Mouse (Mus musculus) liver, embryonic 14.5 days (tissue): ENCODE results near the gene Chrng. TPM values are rescaled to one million over a fixed set of nuclear protein-coding genes. Genes with fewer than 3 reads are reported as not detected.

ENCODE experiments used
- ATAC-seq: fragments of 200-750 bp; cut with Nextera tagmentation; 2 replicates; pipeline ENCODE4 v1.8.0; 2017; ENCODE audit warnings: moderate number of reproducible peaks, mild to moderate bottlenecking, moderate library complexity; ENCODE audit not compliant: insufficient read depth
- DNase-seq, 3 experiments: peaks; one replicate each; pipeline ENCODE4 v3.0.0-alpha.2; 2012 to 2013; ENCODE audit warnings: low read depth in 3 of 3, low spot score in 3 of 3
- H3K27ac ChIP-seq: fragments of 300-500 bp; sonication (generic); 2 replicates; pipeline ENCODE4 v1.5.1; 2014; ENCODE audit warnings: moderate library complexity, mild to moderate bottlenecking, control low read depth, inconsistent platforms
- H3K27me3 ChIP-seq: fragments of 300-500 bp; sonication (generic); 2 replicates; pipeline ENCODE4 v1.6.1; 2014; ENCODE audit warnings: mild to moderate bottlenecking, low read length, moderate library complexity; ENCODE audit not compliant: control insufficient read depth, insufficient read depth
- H3K36me3 ChIP-seq: fragments of 300-500 bp; sonication (generic); replicated peaks from 2 replicates; pipeline ENCODE4 v1.6.1; 2014; ENCODE audit warnings: low read depth; ENCODE audit not compliant: control insufficient read depth, insufficient read depth
- H3K4me1 ChIP-seq, 2 experiments: fragments of 200-500 bp in 1 of 2; fragments of 300-500 bp in 1 of 2; sonication (generic) in 1 of 2; replicated peaks; 2 replicates each; pipeline ENCODE4 v1.6.1; 2012 to 2014; ENCODE audit warnings: antibody characterized with exemption in 1 of 2, inconsistent platforms in 1 of 2, low read length in 1 of 2; ENCODE audit not compliant: control insufficient read depth in 2 of 2, insufficient read depth in 2 of 2
- H3K4me2 ChIP-seq: fragments of 300-500 bp; sonication (generic); 2 replicates; pipeline ENCODE4 v1.6.1; 2014; ENCODE audit warnings: low read depth, mild to moderate bottlenecking, control low read depth, moderate library complexity
- H3K4me3 ChIP-seq, 2 experiments: fragments of 200-500 bp in 1 of 2; fragments of 300-500 bp in 1 of 2; sonication (generic) in 1 of 2; 2 replicates each; pipeline ENCODE4 v1.5.1; 2012 to 2014; ENCODE audit warnings: low read depth in 2 of 2, low read length in 2 of 2, mild to moderate bottlenecking in 2 of 2, control low read depth in 1 of 2, inconsistent platforms in 1 of 2, moderate library complexity in 1 of 2; ENCODE audit not compliant: insufficient read depth in 1 of 2
- H3K9ac ChIP-seq: fragments of 300-500 bp; sonication (generic); replicated peaks from 2 replicates; pipeline ENCODE4 v1.6.1; 2014; ENCODE audit warnings: mild to moderate bottlenecking, control low read depth, moderate library complexity
- H3K9me3 ChIP-seq: fragments of 300-500 bp; sonication (generic); 2 replicates; pipeline ENCODE4 v1.6.1; 2016; ENCODE audit warnings: low read length, mixed read lengths; ENCODE audit not compliant: control insufficient read depth
- CTCF ChIP-seq: IDR thresholded peaks from 2 replicates; pipeline ENCODE4 v1.5.1; 2016; ENCODE audit warnings: antibody characterized with exemption, low read depth, control low read depth
- EP300 ChIP-seq: IDR thresholded peaks from 2 replicates; pipeline ENCODE4 v1.6.1; 2016; ENCODE audit warnings: antibody characterized with exemption, low read depth
- WGBS: fragments of 180-500 bp; shearing (Covaris S2); extraction: QIAGEN DNeasy Blood & Tissue Kit; methylation state at CpG from one replicate; pipeline ENCODE4 v1.1.7; 2014; ENCODE audit not compliant: insufficient replicate concordance; 5-methylcytosine and 5-hydroxymethylcytosine counted together
- polyA plus RNA-seq, 2 experiments: library from polyadenylated mRNA; depleted of rRNA in 1 of 2; stranded (reverse) in 1 of 2; unstranded in 1 of 2; fragments of >200 nt; fragmentation: Nextera tagmentation in 1 of 2; extraction: Ambion mirVana in 1 of 2; gene quantifications; 2 replicates each; pipeline versions ENCODE4 v1.2.1 to v1.2.3; 2012 to 2014

Gene Chrng
- polyA plus RNA-seq, 2 experiments: not detected

GRCm38 (mm10) chr1:87164796-87165184 is 39.7 kb upstream of the Chrng start:
- Histone ChIP-seq H3K4me3 (no peak overlapping the region), H3K27me3 (no peaks in the 10 kb centered on the region; the same call in 1 of the 2 replicates), H3K27ac (no peak overlapping the region), H3K9me3 (no peaks in the 10 kb centered on the region), H3K4me1 (no peaks in the 10 kb centered on the region), H3K9ac (no peak overlapping the region), H3K36me3 (no peaks in the 10 kb centered on the region), H3K4me2 (no peak overlapping the region)
- TF ChIP-seq EP300 (no peak), CTCF (no peak)
- no peak for DNase-seq
- no peak for ATAC-seq
- 42% methylated on average over 9 of the region's 9 CpGs for WGBS

- Histone ChIP-seq H3K4me2 (no peak overlapping the region), H3K9ac (no peak overlapping the region), H3K36me3 (no peaks in the 10 kb centered on the region), H3K4me3 (no peak overlapping the region), H3K27ac (no peak overlapping the region), H3K27me3 (peaks cover 12% of the 10 kb centered on the region), H3K9me3 (no peaks in the 10 kb centered on the region), H3K4me1 (no peaks in the 10 kb centered on the region)
- DNase-seq (no peak), ATAC-seq (no peak)
- WGBS: 22% methylated on average over 19 of the region's 19 CpGs
- TF ChIP-seq EP300 (no peak), CTCF (no peak)
Measured at GRCm38 (mm10) chr1:87170458-87170857, 34.0 kb upstream of the Chrng start.

DNA sequence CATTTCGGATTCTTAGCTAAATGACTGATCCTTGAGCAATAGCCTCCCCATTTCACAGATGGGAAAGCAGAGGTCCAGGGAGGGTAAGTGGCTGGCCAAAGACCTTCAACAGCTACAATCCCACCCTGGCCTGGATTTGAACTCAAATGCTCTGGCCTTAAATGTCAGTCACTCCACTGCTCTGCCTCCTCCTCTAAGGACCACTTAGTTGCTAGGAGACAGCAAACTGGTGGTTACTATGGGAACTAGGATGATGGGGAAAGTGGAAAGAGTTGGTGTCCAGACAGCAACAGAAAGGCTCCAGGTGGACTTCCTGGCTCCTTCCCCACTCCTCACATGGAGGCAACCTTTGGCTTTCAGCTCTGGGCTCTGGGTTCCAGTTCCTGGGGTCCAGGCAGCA is 33.1 kb upstream of the Chrng start:
- no peak overlapping the region for H3K27ac ChIP-seq
- H3K36me3 ChIP-seq: no peaks in the 10 kb centered on the region
- no peaks in the 10 kb centered on the region for H3K4me1 ChIP-seq
- DNase-seq: no peak
- no peak overlapping the region for H3K4me2 ChIP-seq
- H3K27me3 ChIP-seq: peaks cover 12% of the 10 kb centered on the region
- no peak for ATAC-seq
- H3K9me3 ChIP-seq: no peaks in the 10 kb centered on the region
- H3K9ac ChIP-seq: no peak overlapping the region
- 29% methylated on average over 1 of the region's 1 CpGs for WGBS
- H3K4me3 ChIP-seq: no peak overlapping the region
- TF ChIP-seq EP300 (no peak), CTCF (no peak)

DNA sequence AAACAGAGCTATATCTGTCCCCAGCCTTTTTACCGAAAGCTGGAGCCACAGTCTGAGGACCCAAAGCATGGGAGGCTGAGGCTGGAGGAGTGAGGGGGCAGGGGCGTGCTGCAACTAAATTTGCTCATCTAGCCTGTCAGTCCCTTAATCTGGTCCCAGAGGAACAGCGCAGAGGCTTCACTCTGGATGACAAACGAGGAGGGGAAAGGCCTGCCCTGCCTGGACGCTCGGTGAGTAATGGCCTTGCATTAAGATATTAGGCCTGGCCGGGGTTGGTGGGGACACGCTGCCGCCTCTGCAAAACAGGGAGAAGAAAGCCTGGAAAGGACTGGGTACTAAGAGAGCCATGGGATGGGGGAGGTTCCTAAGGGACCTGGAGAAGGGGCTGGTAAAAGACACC is 32.1 kb upstream of the Chrng start:
- TF ChIP-seq EP300 (no peak), CTCF (no peak)
- WGBS: 47% methylated on average over 9 of the region's 9 CpGs
- H3K27me3 ChIP-seq: peaks cover 12% of the 10 kb centered on the region
- H3K9ac ChIP-seq: no peak overlapping the region
- H3K27ac ChIP-seq: no peak overlapping the region
- no peaks in the 10 kb centered on the region for H3K36me3 ChIP-seq
- no peak overlapping the region for H3K4me2 ChIP-seq
- DNase-seq: no peak
- H3K4me3 ChIP-seq: no peak overlapping the region
- no peaks in the 10 kb centered on the region for H3K4me1 ChIP-seq
- no peaks in the 10 kb centered on the region for H3K9me3 ChIP-seq
- no peak for ATAC-seq

DNA sequence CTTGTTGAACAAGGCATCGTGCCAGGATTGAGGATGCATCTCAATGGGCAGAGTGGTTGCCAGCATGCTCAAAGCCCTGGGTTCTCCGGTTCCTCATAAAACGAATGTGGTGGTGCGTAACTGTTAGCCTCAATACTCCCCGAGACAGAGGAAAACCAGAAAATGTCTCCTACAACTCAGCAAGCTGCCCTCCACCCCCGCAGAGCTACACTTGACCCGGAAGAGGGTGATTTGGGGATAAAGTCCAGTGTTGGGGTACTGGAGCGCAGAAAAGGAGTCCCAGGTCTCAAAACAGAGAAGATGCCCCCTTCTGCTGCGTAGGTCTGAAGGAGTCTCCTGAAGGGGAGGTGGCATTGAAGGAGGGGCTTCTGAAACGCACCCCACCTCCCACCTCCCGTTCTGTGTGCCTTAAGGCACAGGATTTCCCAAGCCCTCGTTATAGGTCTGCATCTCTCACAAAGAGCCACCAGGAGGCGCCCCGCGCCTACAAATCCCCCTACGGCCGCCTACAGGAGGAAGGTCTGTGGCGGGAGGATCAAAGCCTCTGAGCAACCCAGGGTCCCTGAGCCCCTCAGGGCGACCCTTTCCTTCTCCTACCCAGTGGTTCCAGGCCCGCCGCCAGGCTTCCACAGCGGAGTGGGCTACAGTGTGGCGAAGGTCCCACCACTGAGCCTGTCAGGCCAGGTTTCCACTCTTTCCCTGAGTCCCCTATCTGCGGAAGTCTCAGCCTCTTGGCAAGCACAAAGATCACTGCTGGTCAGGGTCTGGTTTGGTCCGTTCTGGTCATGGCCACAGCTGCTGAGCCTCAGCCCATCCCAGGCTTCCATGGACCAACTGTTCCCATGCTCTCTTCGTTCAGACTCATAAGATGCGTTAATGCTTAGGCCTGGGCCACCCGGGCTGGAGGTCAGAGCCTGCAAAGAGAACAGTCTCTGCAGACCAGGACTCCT is 30.2 kb upstream of the Chrng start:
- H3K4me2 ChIP-seq: no peak overlapping the region
- WGBS: 24% methylated on average over 28 of the region's 28 CpGs
- H3K27me3 ChIP-seq: peaks cover 12% of the 10 kb centered on the region
- no peaks in the 10 kb centered on the region for H3K9me3 ChIP-seq
- H3K4me3 ChIP-seq: no peak overlapping the region
- H3K36me3 ChIP-seq: no peaks in the 10 kb centered on the region
- peak in 2 of 3 experiments; percentile 14 to 16 for DNase-seq
- no peak overlapping the region for H3K9ac ChIP-seq
- no peaks in the 10 kb centered on the region for H3K4me1 ChIP-seq
- TF ChIP-seq CTCF: peak; percentile 75
- TF ChIP-seq EP300: no peak
- no peak for ATAC-seq
- H3K27ac ChIP-seq: no peak overlapping the region
